Mouse (Mus musculus) heart, embryonic 14.5 days (tissue): ENCODE measurements around the gene Stxbp5. TPM values are rescaled to one million over a fixed set of nuclear protein-coding genes. Genes with fewer than 3 reads are reported as not detected.

ENCODE experiments used
- ATAC-seq: fragments of 200-750 bp; cut with Nextera tagmentation; 2 replicates; pipeline ENCODE4 v1.8.0; 2017; ENCODE audit warnings: low read depth, moderate TSS enrichment; ENCODE audit not compliant: insufficient number of reproducible peaks, insufficient read depth, low FRiP score
- H3K27ac ChIP-seq, 2 experiments: fragments of 200-500 bp in 1 of 2; fragments of 300-500 bp in 1 of 2; sonication (generic) in 1 of 2; replicated peaks in 1 of 2; 2 replicates each; pipeline ENCODE4 v1.5.1; 2012 to 2014; ENCODE audit warnings: low read depth in 2 of 2, low read length in 2 of 2, control low read depth in 1 of 2, mild to moderate bottlenecking in 1 of 2, mixed read lengths in 1 of 2; ENCODE audit not compliant: control insufficient read depth in 1 of 2, insufficient read depth in 1 of 2
- H3K27me3 ChIP-seq: fragments of 300-500 bp; sonication (generic); 2 replicates; pipeline ENCODE4 v1.6.1; 2014; ENCODE audit warnings: mild to moderate bottlenecking, low read length, control low read depth; ENCODE audit not compliant: control insufficient read depth, insufficient read depth
- H3K36me3 ChIP-seq: fragments of 300-500 bp; sonication (generic); 2 replicates; pipeline ENCODE4 v1.6.1; 2014; ENCODE audit warnings: mild to moderate bottlenecking, control low read depth, low read length, mixed read lengths; ENCODE audit not compliant: control insufficient read depth, insufficient read depth
- H3K4me1 ChIP-seq, 2 experiments: fragments of 200-500 bp in 1 of 2; fragments of 300-500 bp in 1 of 2; sonication (generic) in 1 of 2; 2 replicates each; pipeline ENCODE4 v1.6.1; 2012 to 2014; ENCODE audit warnings: low read length in 2 of 2, control low read depth in 1 of 2, mixed read lengths in 1 of 2; ENCODE audit not compliant: control insufficient read depth in 2 of 2, insufficient read depth in 2 of 2
- H3K4me2 ChIP-seq: fragments of 300-500 bp; sonication (generic); 2 replicates; pipeline ENCODE4 v1.6.1; 2014; ENCODE audit warnings: mild to moderate bottlenecking, low read length
- H3K4me3 ChIP-seq, 2 experiments: fragments of 200-500 bp in 1 of 2; fragments of 300-500 bp in 1 of 2; sonication (generic) in 1 of 2; 2 replicates each; pipeline ENCODE4 v1.5.1; 2012 to 2014; ENCODE audit warnings: low read length in 2 of 2, mild to moderate bottlenecking in 2 of 2, control low read depth in 1 of 2, low read depth in 1 of 2, moderate library complexity in 1 of 2; ENCODE audit not compliant: control insufficient read depth in 1 of 2, insufficient read depth in 1 of 2
- H3K9ac ChIP-seq: fragments of 300-500 bp; sonication (generic); 2 replicates; pipeline ENCODE4 v1.6.1; 2014; ENCODE audit warnings: mild to moderate bottlenecking, low read length
- H3K9me3 ChIP-seq: fragments of 300-500 bp; sonication (generic); 2 replicates; pipeline ENCODE4 v1.6.1; 2016; ENCODE audit warnings: low read length, control low read depth; ENCODE audit not compliant: control insufficient read depth
- WGBS: fragments of 180-500 bp; shearing (Covaris S2); extraction: QIAGEN DNeasy Blood & Tissue Kit; methylation state at CpG from one replicate; pipeline ENCODE4 v1.1.7; 2014; 5-methylcytosine and 5-hydroxymethylcytosine counted together
- polyA plus RNA-seq: library from polyadenylated mRNA; unstranded; fragments of >200 nt; fragmentation: Nextera tagmentation; extraction: Ambion mirVana; gene quantifications from 2 replicates; pipeline ENCODE4 v1.2.1, GENCODE M21; 2014

Stxbp5 gene
- polyA plus RNA-seq, 1 experiment from 2014 or later, result 4.9 TPM

GRCm38 (mm10) chr10:9857850-9858249, 43.0 kb downstream of the Stxbp5 start:
- no peak overlapping the region for H3K4me2 ChIP-seq
- H3K36me3 ChIP-seq, result no peaks in the 10 kb centered on the region
- H3K27me3 ChIP-seq, result no peaks in the 10 kb centered on the region
- no peaks in the 10 kb centered on the region for H3K9me3 ChIP-seq
- no peak overlapping the region for H3K27ac ChIP-seq
- ATAC-seq, result no peak
- no peak overlapping the region for H3K9ac ChIP-seq
- H3K4me3 ChIP-seq, result no peak overlapping the region
- H3K4me1 ChIP-seq, result peaks cover 2 to 5% of the 10 kb centered on the region in 2 experiments; a peak in 3 of 4 replicates
- 87% methylated on average over 2 of the region's 2 CpGs for WGBS

- no peaks in the 10 kb centered on the region for H3K36me3 ChIP-seq
- no peaks in the 10 kb centered on the region for H3K27me3 ChIP-seq
- H3K4me2 ChIP-seq, result no peak overlapping the region
- no peak overlapping the region for H3K9ac ChIP-seq
- no peak overlapping the region for H3K27ac ChIP-seq
- 74% methylated on average over 9 of the region's 9 CpGs for WGBS
- H3K4me1 ChIP-seq, result peaks cover 2 to 5% of the 10 kb centered on the region in 2 experiments; a peak in 3 of 4 replicates
- ATAC-seq, result no peak
- H3K4me3 ChIP-seq, result no peak overlapping the region
- peaks cover under 1% of the 10 kb centered on the region; the same call in 1 of the 2 replicates for H3K9me3 ChIP-seq
Observed at GRCm38 (mm10) chr10:9856792-9857191, 44.1 kb downstream of the Stxbp5 start.

DNA sequence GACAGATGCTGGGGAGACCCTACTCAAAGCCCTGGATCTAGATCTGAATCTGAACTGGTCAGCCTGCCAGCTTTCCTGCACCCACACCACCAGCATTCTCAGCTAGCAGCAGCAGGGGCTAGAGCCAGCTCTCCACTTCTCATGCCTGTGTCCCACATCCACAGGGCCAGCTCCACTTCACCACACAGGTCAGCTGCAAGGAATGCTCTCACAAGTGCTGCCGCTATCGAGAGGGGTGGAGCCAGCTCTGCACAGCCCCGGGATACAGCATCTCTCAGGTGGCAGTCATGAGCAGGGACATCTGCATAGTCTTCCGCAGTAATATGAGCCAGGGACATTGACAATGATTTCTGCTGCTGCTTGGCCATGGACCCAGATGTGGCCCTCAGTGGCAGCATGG, 54.5 kb downstream of the Stxbp5 start:
- peaks cover 6% of the 10 kb centered on the region; the same call in 1 of the 2 replicates for H3K36me3 ChIP-seq
- H3K4me1 ChIP-seq, result no peaks in the 10 kb centered on the region
- WGBS, result 81% methylated on average over 4 of the region's 4 CpGs
- no peak overlapping the region for H3K27ac ChIP-seq
- no peak overlapping the region for H3K4me3 ChIP-seq
- H3K27me3 ChIP-seq, result no peaks in the 10 kb centered on the region
- no peak overlapping the region for H3K4me2 ChIP-seq
- H3K9ac ChIP-seq, result no peak overlapping the region
- no peak for ATAC-seq
- 0 out of 2 replicates have a peak, but pooled peaks cover 2% of the 10 kb centered on the region for H3K9me3 ChIP-seq

GRCm38 (mm10) chr10:9839408-9839807, 61.5 kb downstream of the Stxbp5 start:
- Histone ChIP-seq H3K27ac (no peak overlapping the region), H3K9me3 (no peaks in the 10 kb centered on the region), H3K27me3 (no peaks in the 10 kb centered on the region), H3K36me3 (peaks cover 12% of the 10 kb centered on the region; the same call in 1 of the 2 replicates), H3K4me1 (no peaks in the 10 kb centered on the region), H3K4me2 (no peak overlapping the region), H3K4me3 (no peak overlapping the region), H3K9ac (no peak overlapping the region)
- WGBS, result 75% methylated on average over 7 of the region's 7 CpGs
- ATAC-seq, result no peak

- Histone ChIP-seq H3K4me2 (no peak overlapping the region), H3K4me3 (no peak overlapping the region), H3K27ac (no peak overlapping the region), H3K36me3 (peaks cover 21% of the 10 kb centered on the region; the same call in 1 of the 2 replicates), H3K9me3 (no peaks in the 10 kb centered on the region), H3K9ac (no peak overlapping the region), H3K27me3 (no peaks in the 10 kb centered on the region), H3K4me1 (no peaks in the 10 kb centered on the region)
- WGBS, result 74% methylated on average over 4 of the region's 4 CpGs
- ATAC-seq, result no peak
Observed at GRCm38 (mm10) chr10:9834986-9835385, 65.9 kb downstream of the Stxbp5 start.

DNA sequence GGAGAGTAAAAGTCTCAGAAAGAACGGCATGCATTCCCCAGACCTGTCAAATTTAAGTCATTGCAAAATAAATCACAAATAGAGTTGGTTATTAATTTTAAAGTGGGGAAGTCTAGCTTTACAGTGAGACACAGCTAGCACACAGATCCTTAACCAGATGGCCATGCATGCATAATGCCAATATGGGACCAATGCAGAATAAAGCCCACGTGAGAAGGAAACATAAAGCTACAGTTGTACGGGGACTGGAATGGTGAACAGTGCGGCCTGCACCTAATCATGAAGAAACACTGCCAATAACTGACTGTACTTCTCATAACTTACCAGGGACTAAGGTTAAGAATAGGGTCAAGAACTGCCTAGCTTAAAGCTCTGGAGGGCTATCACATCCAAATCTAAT, 67.9 kb downstream of the Stxbp5 start:
- WGBS, result 86% methylated on average over 4 of the region's 4 CpGs
- no peak for ATAC-seq
- Histone ChIP-seq H3K27ac (no peak overlapping the region), H3K36me3 (peaks cover 21% of the 10 kb centered on the region; the same call in 1 of the 2 replicates), H3K9ac (no peak overlapping the region), H3K4me3 (no peak overlapping the region), H3K4me2 (no peak overlapping the region), H3K9me3 (no peaks in the 10 kb centered on the region), H3K27me3 (no peaks in the 10 kb centered on the region), H3K4me1 (no peaks in the 10 kb centered on the region)

DNA sequence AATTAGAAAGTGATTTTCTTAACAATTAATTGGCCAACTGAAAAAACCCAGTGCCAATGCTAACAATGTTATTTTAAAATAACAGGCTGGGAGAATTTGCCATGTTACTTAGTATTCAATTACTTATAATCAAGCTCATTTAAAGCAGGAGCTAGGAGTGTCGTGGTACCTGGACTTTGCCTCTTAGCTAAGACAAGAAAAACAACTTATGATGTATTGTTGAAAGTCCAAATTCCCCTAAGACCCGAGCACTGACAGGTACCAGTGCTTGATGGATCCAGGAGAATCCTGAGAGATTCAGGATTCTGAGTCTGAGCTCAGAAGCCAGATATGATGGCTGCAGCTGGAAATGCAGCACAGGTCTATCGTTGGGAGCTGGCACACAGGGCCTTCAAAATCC, 71.1 kb downstream of the Stxbp5 start:
- H3K4me3 ChIP-seq, result no peak overlapping the region
- ATAC-seq, result no peak

DNA sequence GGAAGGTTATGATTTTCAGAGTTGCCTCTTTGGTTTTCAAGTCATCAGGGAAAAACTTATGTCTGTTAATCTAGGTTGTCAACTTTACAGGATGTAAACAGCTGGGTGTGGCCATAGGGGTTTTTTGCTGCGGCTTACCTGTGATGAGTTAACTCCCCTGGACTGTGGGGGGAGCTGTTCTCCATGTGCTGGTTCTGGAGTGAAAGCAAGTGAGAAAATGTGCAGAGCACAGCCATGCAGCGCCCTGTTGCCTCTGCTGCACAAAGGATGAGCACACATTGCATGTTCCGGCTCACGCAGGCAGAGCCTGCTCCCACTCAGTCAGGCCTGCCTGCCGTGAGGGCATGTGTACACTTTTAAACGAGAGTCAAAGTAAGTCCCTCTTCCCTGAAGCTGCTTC, 79.6 kb downstream of the Stxbp5 start:
- Histone ChIP-seq H3K9ac (no peak overlapping the region), H3K9me3 (no peaks in the 10 kb centered on the region), H3K36me3 (peaks cover 6% of the 10 kb centered on the region; the same call in 1 of the 2 replicates), H3K27me3 (no peaks in the 10 kb centered on the region), H3K4me1 (no peaks in the 10 kb centered on the region), H3K4me2 (no peak overlapping the region), H3K4me3 (no peak overlapping the region), H3K27ac (no peak overlapping the region)
- ATAC-seq, result no peak
- 62% methylated on average over 6 of the region's 6 CpGs for WGBS

More for the DNA sequence above, 71.1 kb downstream of the Stxbp5 start:
- Histone ChIP-seq H3K9ac (no peak overlapping the region), H3K27ac (no peak overlapping the region), H3K27me3 (no peaks in the 10 kb centered on the region), H3K9me3 (no peaks in the 10 kb centered on the region), H3K4me2 (no peak overlapping the region), H3K4me1 (no peaks in the 10 kb centered on the region), H3K36me3 (peaks cover 14% of the 10 kb centered on the region; the same call in 1 of the 2 replicates)
- WGBS, result 90% methylated on average over 3 of the region's 3 CpGs
